Mouse (Mus musculus) small intestine, adult 2 months (tissue): ENCODE results near the gene Ccdc102a.

Experiments used
- CTCF ChIP-seq: fragments of 200-500 bp; IDR thresholded peaks from 2 replicates; pipeline ENCODE4 v1.5.1; 2012; ENCODE audit warnings: low read depth, mild to moderate bottlenecking, control low read depth, inconsistent platforms, low read length, moderate library complexity, mixed read lengths; ENCODE audit not compliant: insufficient replicate concordance, insufficient read length; ENCODE audit errors: extremely low read depth
- POLR2A ChIP-seq: fragments of 200-500 bp; IDR thresholded peaks from 2 replicates; pipeline ENCODE4 v1.6.1; 2012; ENCODE audit warnings: low read depth, mild to moderate bottlenecking, control low read depth, inconsistent platforms, low read length, moderate library complexity

DNA sequence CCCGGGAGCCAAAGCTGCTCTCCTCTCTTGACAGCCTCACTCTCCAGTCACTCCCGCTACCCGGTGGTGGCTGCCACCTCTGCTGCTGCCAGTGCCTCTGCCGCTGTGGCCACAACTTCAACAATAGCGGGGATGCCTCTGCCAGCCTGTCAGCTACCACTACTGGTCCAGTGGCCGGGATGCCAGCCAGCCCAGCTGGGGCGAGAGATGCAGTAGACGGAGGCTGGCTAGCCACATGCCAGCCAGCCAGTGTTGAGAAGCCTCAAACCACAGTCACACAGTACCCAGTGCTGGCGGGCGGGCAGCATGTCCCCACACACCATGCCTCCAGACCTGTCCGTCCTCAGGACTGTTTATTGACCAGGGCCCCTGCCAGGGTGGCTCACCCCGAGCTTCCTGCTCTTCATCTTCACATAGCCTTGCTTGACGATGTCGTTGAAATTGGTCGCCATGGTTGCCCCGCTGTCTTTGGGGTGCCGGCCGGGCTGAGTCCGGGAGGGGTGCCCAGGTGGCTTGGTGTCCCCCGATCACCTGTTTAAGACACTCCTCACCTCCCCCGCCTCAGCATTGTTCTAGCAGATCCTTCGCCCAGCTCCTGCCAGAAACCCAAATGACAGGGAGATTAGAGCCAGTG is 47.3 kb downstream of the Ccdc102a start:
- TF ChIP-seq POLR2A = no peak
- TF ChIP-seq CTCF = no peak
